Mouse (Mus musculus): ENCODE results near the gene Fuom. TPM values are rescaled to one million over a fixed set of nuclear protein-coding genes. Genes with fewer than 3 reads are reported as not detected.
"Not testable (repeated sequence)": the region's sequence is repeated elsewhere in the genome, so short reads cannot be mapped to it uniquely, and the experiment has no call there.

Gene Fuom
- not detected in 2 replicates for polyA plus RNA-seq (2012; ENCODE audit: insufficient read depth, insufficient read length, low replicate concordance, missing spikeins)

- under 1% methylated on average over 30 of the region's 30 CpGs for WGBS
- Histone ChIP-seq H3K4me3 (ENCODE audit: insufficient read depth, low read depth, low read length) (peak within 1 kb of the TSS; percentile 68), H3K4me1 (ENCODE audit: control insufficient read depth, insufficient read depth, low read length) (peaks cover 25% of the 10 kb centered on the region), H3K27ac (ENCODE audit: insufficient read depth, low read depth, low read length) (peak within 1 kb of the TSS; percentile 74)
- TF ChIP-seq CTCF (IDR thresholded peaks at IDR 0.05; ENCODE audit: insufficient read depth, low read depth, low read length) (no peak), POLR2A (IDR thresholded peaks at IDR 0.05; ENCODE audit: insufficient read depth, low read depth, low read length) (peak; percentile 72)
Observed at GRCm38 (mm10) chr7:140101993-140102860, at the start of gene Fuom. Fuom (minus strand) TSS chr7:140102441.

GRCm38 (mm10) chr7:140144550-140144949, 42.3 kb upstream of the Fuom start:
- Histone ChIP-seq H3K27ac (ENCODE audit: insufficient read depth, low read depth, low read length) (no peak overlapping the region), H3K4me3 (ENCODE audit: insufficient read depth, low read depth, low read length) (no peak overlapping the region), H3K4me1 (ENCODE audit: control insufficient read depth, insufficient read depth, low read length) (no peaks in the 10 kb centered on the region)
- TF ChIP-seq CTCF (IDR thresholded peaks at IDR 0.05; ENCODE audit: insufficient read depth, low read depth, low read length), result no peak
- no peak for TF ChIP-seq POLR2A (IDR thresholded peaks at IDR 0.05; ENCODE audit: insufficient read depth, low read depth, low read length)
- 83% methylated on average over 4 of the region's 4 CpGs for WGBS

- no peak overlapping the region for H3K4me3 ChIP-seq (ENCODE audit: insufficient read depth, low read depth, low read length)
- TF ChIP-seq POLR2A (IDR thresholded peaks at IDR 0.05; ENCODE audit: insufficient read depth, low read depth, low read length) (no peak), CTCF (IDR thresholded peaks at IDR 0.05; ENCODE audit: insufficient read depth, low read depth, low read length) (peak; percentile 40)
- H3K27ac ChIP-seq (ENCODE audit: insufficient read depth, low read depth, low read length), result no peak overlapping the region
- H3K4me1 ChIP-seq (ENCODE audit: control insufficient read depth, insufficient read depth, low read length), result no peaks in the 10 kb centered on the region
- WGBS, result 5% methylated on average over 14 of the region's 14 CpGs
Observed at GRCm38 (mm10) chr7:140141350-140141749, 39.1 kb upstream of the Fuom start.

GRCm38 (mm10) chr7:140138021-140138310, 35.7 kb upstream of the Fuom start:
- 0% methylated on average over 8 of the region's 8 CpGs for WGBS
- Histone ChIP-seq H3K4me1 (ENCODE audit: control insufficient read depth, insufficient read depth, low read length) (no peaks in the 10 kb centered on the region), H3K27ac (ENCODE audit: insufficient read depth, low read depth, low read length) (peak overlapping the region; percentile 85), H3K4me3 (ENCODE audit: insufficient read depth, low read depth, low read length) (peak overlapping the region; percentile 98)
- no peak for TF ChIP-seq CTCF (IDR thresholded peaks at IDR 0.05; ENCODE audit: insufficient read depth, low read depth, low read length)
- TF ChIP-seq POLR2A (IDR thresholded peaks at IDR 0.05; ENCODE audit: insufficient read depth, low read depth, low read length), result no peak

GRCm38 (mm10) chr7:140137135-140138020, 35.1 kb upstream of the Fuom start, which contains the start of gene Mtg1:
Mtg1 (plus strand) TSS chr7:140137564.
- TF ChIP-seq POLR2A (IDR thresholded peaks at IDR 0.05; ENCODE audit: insufficient read depth, low read depth, low read length) (peak; percentile 74), CTCF (IDR thresholded peaks at IDR 0.05; ENCODE audit: insufficient read depth, low read depth, low read length) (no peak)
- H3K27ac ChIP-seq (ENCODE audit: insufficient read depth, low read depth, low read length), result peak within 1 kb of the TSS; percentile 85

GRCm38 (mm10) chr7:140135106-140135770, 33.0 kb upstream of the Fuom start:
- Histone ChIP-seq H3K4me3 (ENCODE audit: insufficient read depth, low read depth, low read length) (no peak overlapping the region), H3K4me1 (ENCODE audit: control insufficient read depth, insufficient read depth, low read length) (no peaks in the 10 kb centered on the region), H3K27ac (ENCODE audit: insufficient read depth, low read depth, low read length) (no peak overlapping the region)
- 87% methylated on average over 5 of the region's 5 CpGs for WGBS
- TF ChIP-seq CTCF (IDR thresholded peaks at IDR 0.05; ENCODE audit: insufficient read depth, low read depth, low read length) (no peak), POLR2A (IDR thresholded peaks at IDR 0.05; ENCODE audit: insufficient read depth, low read depth, low read length) (no peak)

More at GRCm38 (mm10) chr7:140137135-140138020, 35.1 kb upstream of the Fuom start, which contains the start of gene Mtg1:
- Histone ChIP-seq H3K4me3 (ENCODE audit: insufficient read depth, low read depth, low read length) (peak within 1 kb of the TSS; percentile 98), H3K4me1 (ENCODE audit: control insufficient read depth, insufficient read depth, low read length) (no peaks in the 10 kb centered on the region)
- 2% methylated on average over 39 of the region's 39 CpGs for WGBS

GRCm38 (mm10) chr7:140134033-140134432, 31.8 kb upstream of the Fuom start:
- not testable (repeated sequence) for H3K4me1 ChIP-seq (ENCODE audit: control insufficient read depth, insufficient read depth, low read length); H3K4me3 ChIP-seq (ENCODE audit: insufficient read depth, low read depth, low read length); H3K27ac ChIP-seq (ENCODE audit: insufficient read depth, low read depth, low read length)
- WGBS, result 85% methylated on average over 7 of the region's 7 CpGs

- H3K4me1 ChIP-seq (ENCODE audit: control insufficient read depth, insufficient read depth, low read length); H3K4me3 ChIP-seq (ENCODE audit: insufficient read depth, low read depth, low read length); H3K27ac ChIP-seq (ENCODE audit: insufficient read depth, low read depth, low read length): not testable (repeated sequence)
- WGBS, result 88% methylated on average over 7 of the region's 7 CpGs
Observed at GRCm38 (mm10) chr7:140132184-140132583, 29.9 kb upstream of the Fuom start.

Measured in olfactory bulb, adult 2 months (tissue).